Mouse (Mus musculus): ENCODE data around the gene Helz. TPM values are rescaled to one million over a fixed set of nuclear protein-coding genes. Genes with fewer than 3 reads are reported as not detected.
"Not testable (repeated sequence)": the region's sequence is repeated elsewhere in the genome, so short reads cannot be mapped to it uniquely, and the experiment has no call there.

Helz gene
- polyA plus RNA-seq, 1 experiment from 2014 or later = 29.8 TPM

DNA sequence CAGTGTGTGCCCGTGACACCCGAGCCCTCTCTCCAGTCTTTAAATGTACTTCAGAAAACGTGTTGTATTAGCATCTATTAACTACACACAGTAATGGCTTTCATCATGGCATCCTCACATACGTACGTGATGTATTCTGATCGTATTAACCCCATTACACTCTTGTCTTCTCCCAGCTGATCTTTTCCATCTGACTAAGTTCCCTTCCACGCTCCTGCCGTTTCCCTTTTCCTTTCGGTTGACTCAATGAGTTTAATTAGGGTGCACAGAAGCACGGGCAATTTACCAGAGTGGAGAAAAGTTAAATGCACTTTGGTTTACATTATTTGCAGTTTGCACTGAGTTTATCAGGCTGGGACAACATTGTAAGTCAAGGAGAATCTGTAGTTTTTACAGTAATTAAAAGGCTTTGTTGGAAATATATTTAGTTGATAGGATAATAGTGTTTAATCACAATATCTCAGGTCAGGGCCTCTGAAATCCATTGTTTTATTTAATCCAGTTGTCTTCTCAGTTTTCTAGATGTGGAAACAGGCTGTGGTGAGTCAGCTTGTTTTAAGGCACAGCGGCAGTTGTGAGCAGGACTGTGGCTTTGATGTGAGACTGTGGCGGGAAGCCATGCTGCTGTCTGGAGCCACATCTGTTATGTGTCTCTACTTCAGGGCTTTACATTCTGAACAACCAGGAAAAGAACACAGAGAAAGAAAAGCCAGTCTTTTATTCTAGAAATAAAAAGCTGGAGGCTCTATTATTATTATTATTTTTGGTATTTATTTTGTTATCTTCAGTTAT, 37.1 kb downstream of the Helz start:
- Histone ChIP-seq H3K9me3 (ENCODE audit: control insufficient read depth, low read length) (no peaks in the 10 kb centered on the region), H3K36me3 (ENCODE audit: control insufficient read depth, insufficient read depth, low read length) (peaks cover 20% of the 10 kb centered on the region; the same call in 1 of the 2 replicates), H3K4me3 (ENCODE audit: low read length) (no peak overlapping the region), H3K4me2 (replicated peaks; ENCODE audit: low read depth, low read length) (no peak overlapping the region), H3K27me3 (ENCODE audit: control insufficient read depth, insufficient read depth, low read length) (no peaks in the 10 kb centered on the region), H3K4me1 (ENCODE audit: control insufficient read depth, insufficient read depth, low read length) (no peaks in the 10 kb centered on the region), H3K9ac (ENCODE audit: low read depth, low read length) (no peak overlapping the region), H3K27ac (ENCODE audit: low read depth, low read length) (peak overlapping the region; percentile 24; the same call in 1 of the 2 replicates)
- no peak for ATAC-seq (ENCODE audit: low FRiP score, low TSS enrichment)
- WGBS = 59% methylated on average over 12 of the region's 12 CpGs

- H3K4me2 ChIP-seq (replicated peaks; ENCODE audit: low read depth, low read length); ATAC-seq (ENCODE audit: low FRiP score, low TSS enrichment); H3K27me3 ChIP-seq (ENCODE audit: control insufficient read depth, insufficient read depth, low read length); H3K9me3 ChIP-seq (ENCODE audit: control insufficient read depth, low read length); H3K4me3 ChIP-seq (ENCODE audit: low read length); H3K9ac ChIP-seq (ENCODE audit: low read depth, low read length); H3K4me1 ChIP-seq (ENCODE audit: control insufficient read depth, insufficient read depth, low read length); H3K27ac ChIP-seq (ENCODE audit: low read depth, low read length): not testable (repeated sequence)
- peaks cover 14% of the 10 kb centered on the region; the same call in 1 of the 2 replicates for H3K36me3 ChIP-seq (ENCODE audit: control insufficient read depth, insufficient read depth, low read length)
- 85% methylated on average over 5 of the region's 5 CpGs for WGBS
Observed at GRCm38 (mm10) chr11:107586129-107586528, 38.4 kb downstream of the Helz start.

- 78% methylated on average over 7 of the region's 7 CpGs for WGBS
- no peaks in the 10 kb centered on the region for H3K4me1 ChIP-seq (ENCODE audit: control insufficient read depth, insufficient read depth, low read length)
- H3K27ac ChIP-seq (ENCODE audit: low read depth, low read length) = no peak overlapping the region
- no peak overlapping the region for H3K9ac ChIP-seq (ENCODE audit: low read depth, low read length)
- H3K27me3 ChIP-seq (ENCODE audit: control insufficient read depth, insufficient read depth, low read length) = no peaks in the 10 kb centered on the region
- no peaks in the 10 kb centered on the region for H3K9me3 ChIP-seq (ENCODE audit: control insufficient read depth, low read length)
- no peak for ATAC-seq (ENCODE audit: low FRiP score, low TSS enrichment)
- no peak overlapping the region for H3K4me2 ChIP-seq (replicated peaks; ENCODE audit: low read depth, low read length)
- H3K36me3 ChIP-seq (ENCODE audit: control insufficient read depth, insufficient read depth, low read length) = peaks cover 10% of the 10 kb centered on the region
- H3K4me3 ChIP-seq (ENCODE audit: low read length) = no peak overlapping the region
Observed at GRCm38 (mm10) chr11:107587141-107587540, 39.4 kb downstream of the Helz start.

- H3K9me3 ChIP-seq (ENCODE audit: control insufficient read depth, low read length) = no peaks in the 10 kb centered on the region
- H3K9ac ChIP-seq (ENCODE audit: low read depth, low read length) = no peak overlapping the region
- no peak overlapping the region for H3K27ac ChIP-seq (ENCODE audit: low read depth, low read length)
- H3K4me3 ChIP-seq (ENCODE audit: low read length) = no peak overlapping the region
- WGBS = 96% methylated on average over 5 of the region's 5 CpGs
- H3K27me3 ChIP-seq (ENCODE audit: control insufficient read depth, insufficient read depth, low read length) = no peaks in the 10 kb centered on the region
- H3K36me3 ChIP-seq (ENCODE audit: control insufficient read depth, insufficient read depth, low read length) = peaks cover 38% of the 10 kb centered on the region
- H3K4me2 ChIP-seq (replicated peaks; ENCODE audit: low read depth, low read length) = no peak overlapping the region
- ATAC-seq (ENCODE audit: low FRiP score, low TSS enrichment) = no peak
- no peaks in the 10 kb centered on the region for H3K4me1 ChIP-seq (ENCODE audit: control insufficient read depth, insufficient read depth, low read length)
Observed at GRCm38 (mm10) chr11:107592575-107592974, 44.8 kb downstream of the Helz start.

DNA sequence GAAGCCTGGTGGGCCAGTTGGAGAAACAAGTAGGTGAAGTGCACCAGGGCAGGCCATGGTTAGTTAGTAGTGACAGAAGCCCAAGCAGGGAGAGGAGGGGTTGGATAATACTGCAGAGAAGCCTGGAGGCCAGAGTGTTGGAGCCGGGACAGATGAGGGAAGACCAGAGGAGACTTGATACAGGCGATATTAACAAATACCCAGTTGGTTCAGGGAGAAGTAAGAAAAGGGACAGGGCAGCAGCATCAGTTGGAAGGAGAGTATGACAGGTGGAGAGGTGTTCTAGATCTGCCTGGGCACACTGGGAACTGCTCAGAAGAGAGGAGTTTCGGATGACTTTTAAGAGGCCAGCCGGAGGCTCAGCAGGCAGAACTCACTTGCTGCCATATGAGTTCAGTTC, 49.7 kb downstream of the Helz start:
- Histone ChIP-seq H3K4me1 (ENCODE audit: control insufficient read depth, insufficient read depth, low read length) (no peaks in the 10 kb centered on the region), H3K4me2 (replicated peaks; ENCODE audit: low read depth, low read length) (no peak overlapping the region), H3K9me3 (ENCODE audit: control insufficient read depth, low read length) (no peaks in the 10 kb centered on the region), H3K36me3 (ENCODE audit: control insufficient read depth, insufficient read depth, low read length) (peaks cover 68% of the 10 kb centered on the region), H3K27ac (ENCODE audit: low read depth, low read length) (no peak overlapping the region), H3K4me3 (ENCODE audit: low read length) (no peak overlapping the region), H3K27me3 (ENCODE audit: control insufficient read depth, insufficient read depth, low read length) (no peaks in the 10 kb centered on the region), H3K9ac (ENCODE audit: low read depth, low read length) (no peak overlapping the region)
- 96% methylated on average over 4 of the region's 4 CpGs for WGBS
- no peak for ATAC-seq (ENCODE audit: low FRiP score, low TSS enrichment)

DNA sequence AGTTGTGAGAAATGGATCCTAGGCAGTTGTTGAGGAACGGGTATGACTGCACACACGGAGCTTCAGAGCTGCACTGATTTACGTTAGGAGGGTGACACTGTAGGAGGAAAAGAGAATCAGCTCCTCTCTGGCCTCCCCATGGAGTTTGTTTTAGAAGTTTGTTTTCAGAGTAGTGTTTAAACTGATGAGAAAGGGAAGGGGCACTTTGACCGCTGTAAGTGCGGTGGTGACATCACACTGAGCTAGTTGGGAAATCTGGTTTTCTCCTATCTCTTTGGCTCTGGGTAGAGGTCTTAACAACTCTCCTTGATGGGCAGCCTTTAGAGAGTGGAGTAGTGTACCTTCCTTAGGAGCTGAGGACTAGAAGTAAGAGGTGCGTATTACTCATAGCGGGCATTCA, 58.0 kb downstream of the Helz start:
- peaks cover 52% of the 10 kb centered on the region for H3K36me3 ChIP-seq (ENCODE audit: control insufficient read depth, insufficient read depth, low read length)
- 75% methylated on average over 7 of the region's 7 CpGs for WGBS
- H3K4me3 ChIP-seq (ENCODE audit: low read length) = no peak overlapping the region
- H3K27ac ChIP-seq (ENCODE audit: low read depth, low read length) = no peak overlapping the region
- ATAC-seq (ENCODE audit: low FRiP score, low TSS enrichment) = no peak
- H3K9me3 ChIP-seq (ENCODE audit: control insufficient read depth, low read length) = no peaks in the 10 kb centered on the region
- no peaks in the 10 kb centered on the region for H3K27me3 ChIP-seq (ENCODE audit: control insufficient read depth, insufficient read depth, low read length)
- no peak overlapping the region for H3K4me2 ChIP-seq (replicated peaks; ENCODE audit: low read depth, low read length)
- H3K4me1 ChIP-seq (ENCODE audit: control insufficient read depth, insufficient read depth, low read length) = no peaks in the 10 kb centered on the region
- no peak overlapping the region for H3K9ac ChIP-seq (ENCODE audit: low read depth, low read length)

GRCm38 (mm10) chr11:107613906-107614305, 66.2 kb downstream of the Helz start:
- ATAC-seq (ENCODE audit: low FRiP score, low TSS enrichment) = no peak
- H3K9ac ChIP-seq (ENCODE audit: low read depth, low read length) = no peak overlapping the region
- no peak overlapping the region for H3K4me2 ChIP-seq (replicated peaks; ENCODE audit: low read depth, low read length)
- H3K9me3 ChIP-seq (ENCODE audit: control insufficient read depth, low read length) = no peaks in the 10 kb centered on the region
- H3K4me1 ChIP-seq (ENCODE audit: control insufficient read depth, insufficient read depth, low read length) = no peaks in the 10 kb centered on the region
- H3K27ac ChIP-seq (ENCODE audit: low read depth, low read length) = no peak overlapping the region
- peaks cover 26% of the 10 kb centered on the region for H3K36me3 ChIP-seq (ENCODE audit: control insufficient read depth, insufficient read depth, low read length)
- no peak overlapping the region for H3K4me3 ChIP-seq (ENCODE audit: low read length)
- 83% methylated on average over 5 of the region's 5 CpGs for WGBS
- no peaks in the 10 kb centered on the region for H3K27me3 ChIP-seq (ENCODE audit: control insufficient read depth, insufficient read depth, low read length)

GRCm38 (mm10) chr11:107615696-107616095, 68.0 kb downstream of the Helz start:
- no peaks in the 10 kb centered on the region for H3K4me1 ChIP-seq (ENCODE audit: control insufficient read depth, insufficient read depth, low read length)
- no peak overlapping the region for H3K27ac ChIP-seq (ENCODE audit: low read depth, low read length)
- no peak for ATAC-seq (ENCODE audit: low FRiP score, low TSS enrichment)
- H3K4me3 ChIP-seq (ENCODE audit: low read length) = no peak overlapping the region
- H3K36me3 ChIP-seq (ENCODE audit: control insufficient read depth, insufficient read depth, low read length) = peaks cover 44% of the 10 kb centered on the region
- H3K9ac ChIP-seq (ENCODE audit: low read depth, low read length) = no peak overlapping the region
- H3K27me3 ChIP-seq (ENCODE audit: control insufficient read depth, insufficient read depth, low read length) = no peaks in the 10 kb centered on the region
- H3K4me2 ChIP-seq (replicated peaks; ENCODE audit: low read depth, low read length) = no peak overlapping the region
- H3K9me3 ChIP-seq (ENCODE audit: control insufficient read depth, low read length) = no peaks in the 10 kb centered on the region
- WGBS = 87% methylated on average over 4 of the region's 5 CpGs

- Histone ChIP-seq H3K9me3 (ENCODE audit: control insufficient read depth, low read length) (no peaks in the 10 kb centered on the region), H3K9ac (ENCODE audit: low read depth, low read length) (no peak overlapping the region), H3K4me3 (ENCODE audit: low read length) (no peak overlapping the region), H3K4me2 (replicated peaks; ENCODE audit: low read depth, low read length) (no peak overlapping the region), H3K36me3 (ENCODE audit: control insufficient read depth, insufficient read depth, low read length) (peaks cover 47% of the 10 kb centered on the region), H3K27ac (ENCODE audit: low read depth, low read length) (no peak overlapping the region), H3K4me1 (ENCODE audit: control insufficient read depth, insufficient read depth, low read length) (no peaks in the 10 kb centered on the region), H3K27me3 (ENCODE audit: control insufficient read depth, insufficient read depth, low read length) (no peaks in the 10 kb centered on the region)
- 58% methylated on average over 5 of the region's 5 CpGs for WGBS
- ATAC-seq (ENCODE audit: low FRiP score, low TSS enrichment) = no peak
Observed at GRCm38 (mm10) chr11:107617976-107618375, 70.2 kb downstream of the Helz start.

Measured in kidney, embryonic 14.5 days (tissue).